Mouse (Mus musculus): ENCODE data around the gene Map3k7cl.

DNA sequence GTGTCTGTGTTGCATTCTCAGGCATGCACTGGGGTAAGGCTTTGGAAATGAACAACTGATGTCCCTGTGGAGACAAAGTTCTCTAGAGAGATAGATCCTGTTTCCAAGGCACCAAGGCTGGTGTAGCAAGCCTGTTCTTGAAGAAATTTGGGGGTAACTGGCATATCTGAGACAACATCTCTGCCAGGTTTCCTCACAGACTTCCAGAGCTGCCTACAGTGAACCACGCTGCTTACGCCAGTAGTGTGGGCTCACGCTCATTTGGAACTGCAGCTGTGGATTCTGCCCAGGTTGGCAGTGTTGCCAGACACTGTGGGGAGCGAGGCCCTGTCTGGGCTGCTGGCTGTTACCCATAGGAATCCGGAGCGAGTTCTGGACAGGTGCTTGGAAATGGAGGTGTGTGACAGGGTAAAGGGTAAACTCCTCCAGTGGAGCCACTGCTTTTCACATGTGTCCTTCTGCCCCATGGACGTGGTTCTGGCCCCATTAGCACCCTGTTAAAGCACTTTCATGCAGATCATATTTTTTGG is 16.5 kb downstream of the Map3k7cl start:
- TF ChIP-seq CTCF (conservative IDR thresholded peaks at IDR 0.05; ENCODE audit: insufficient read depth, insufficient read length, low read depth, low read length), result no peak
- no peak for TF ChIP-seq POLR2A (IDR thresholded peaks at IDR 0.05; ENCODE audit: low read depth, low read length)
